Mouse (Mus musculus): ENCODE results near the gene Olfr17.

- no peak for TF ChIP-seq GATA1 (IDR thresholded peaks at IDR 0.05; ENCODE audit: borderline replicate concordance, low read length)
- no peak for TF ChIP-seq FLI1 (IDR thresholded peaks at IDR 0.05; ENCODE audit: low read length)
Observed at GRCm38 (mm10) chr7:107045833-107046232, 47.2 kb upstream of the Olfr17 start.

All from megakaryocyte, embryonic 14.5 days (primary cell).